Mouse (Mus musculus): ENCODE measurements at regions not wholly inside any gene's neighbourhood (a gene's known extent, or its start where the extent isn't known, plus 50 kb on each side); places are given as distances from the start of the nearest gene placed in this dataset.
A peak's percentile ranks its signal among the peaks of the same experiment; 100 is the strongest.

DNA sequence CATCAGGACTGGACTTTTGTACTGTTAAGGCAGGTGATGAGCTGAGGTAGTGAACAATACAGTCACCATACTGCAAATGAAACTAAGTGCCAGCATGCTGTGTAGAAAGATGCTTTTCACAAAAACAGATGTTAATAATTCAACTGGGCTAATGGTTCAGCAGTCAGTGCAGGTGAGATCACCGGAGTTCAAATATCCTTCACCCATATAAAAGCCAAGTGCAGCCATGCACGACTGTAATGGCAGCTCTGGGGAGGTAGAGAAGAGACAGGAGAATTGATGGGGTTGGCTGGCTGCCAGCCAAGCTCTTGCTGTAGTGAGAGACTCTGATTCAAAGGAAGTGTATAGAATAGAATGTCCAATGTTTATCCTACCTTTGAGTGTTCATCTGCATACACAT, 214.3 kb upstream of the Fam241a start:
- DNase-seq: peak in 1 of 2 experiments; percentile 21

DNA sequence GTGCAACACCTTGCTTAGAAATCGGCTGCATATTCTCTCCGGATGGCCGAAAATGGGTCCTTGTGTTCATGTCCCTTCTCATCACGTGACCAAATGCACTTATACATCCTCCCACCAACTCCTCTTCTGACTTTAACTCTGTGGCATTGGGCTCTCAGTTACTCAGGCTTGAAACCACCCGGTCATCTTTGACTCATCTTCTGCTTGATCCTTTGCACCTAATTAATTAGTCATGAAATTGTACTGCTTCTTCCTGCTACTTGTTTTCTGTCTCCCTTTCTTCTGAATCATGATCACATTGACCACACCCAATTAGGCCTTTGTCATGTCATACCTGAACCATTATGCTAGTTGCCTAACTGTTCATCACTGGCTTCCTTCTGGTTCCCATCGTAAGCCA, 208.4 kb upstream of the Fam241a start:
- no peak for DNase-seq

DNA sequence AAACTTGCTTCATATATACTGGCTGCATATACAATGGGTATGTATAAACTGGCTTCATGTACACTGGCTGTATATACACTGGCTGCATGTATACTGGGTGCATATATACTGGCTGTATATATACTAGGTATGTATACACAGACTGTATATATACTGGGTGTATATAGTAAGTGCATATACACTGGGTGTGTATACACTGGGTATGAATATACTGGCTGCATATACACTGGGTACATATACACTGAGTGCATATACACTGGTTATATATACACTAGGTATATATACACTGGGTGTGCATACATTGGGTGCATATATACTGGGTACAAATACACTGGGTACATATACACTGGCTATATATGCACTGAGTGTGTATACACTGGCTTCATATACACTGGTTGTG, 196.9 kb upstream of the Fam241a start:
- no peak for DNase-seq

DNA sequence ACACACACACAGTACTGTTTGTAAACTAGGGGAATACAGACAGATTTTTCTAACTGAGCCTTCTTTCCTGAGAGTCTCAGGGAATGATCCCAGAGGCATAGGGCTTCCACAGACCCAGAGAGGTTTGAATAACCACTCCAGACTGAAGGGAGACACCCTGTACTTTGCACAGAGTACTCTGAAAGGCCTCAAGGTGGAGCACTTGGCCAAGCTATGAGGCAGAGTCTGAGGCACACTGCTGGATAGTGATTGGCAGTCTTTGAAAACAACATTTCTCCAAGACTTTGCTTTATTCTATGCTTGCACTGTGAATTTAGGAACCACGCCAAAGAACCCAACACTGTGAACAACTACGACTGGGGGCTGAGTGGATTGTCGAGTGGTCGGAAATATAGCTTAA, 192.1 kb upstream of the Fam241a start:
- peak; percentile 62 to 66 for DNase-seq

DNA sequence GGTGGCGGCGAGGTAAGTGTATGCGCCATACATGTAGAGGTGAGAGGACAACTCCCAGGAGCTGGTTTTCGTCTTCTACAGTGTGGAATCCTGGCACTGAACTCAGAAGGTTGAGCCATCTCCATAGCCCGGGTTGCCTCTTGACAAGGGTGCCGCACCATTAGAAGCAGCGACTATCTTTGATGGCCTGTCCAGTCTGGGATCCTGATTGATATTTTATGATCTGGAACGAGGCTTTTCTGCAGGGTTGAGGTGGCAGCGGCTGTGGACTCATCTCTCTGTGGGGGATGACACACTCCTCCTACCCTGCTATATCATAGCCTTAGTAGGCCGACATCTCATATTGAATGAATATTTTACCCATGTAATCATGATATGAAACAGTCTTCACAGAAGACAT, 191.0 kb upstream of the Fam241a start:
- no peak for DNase-seq

DNA sequence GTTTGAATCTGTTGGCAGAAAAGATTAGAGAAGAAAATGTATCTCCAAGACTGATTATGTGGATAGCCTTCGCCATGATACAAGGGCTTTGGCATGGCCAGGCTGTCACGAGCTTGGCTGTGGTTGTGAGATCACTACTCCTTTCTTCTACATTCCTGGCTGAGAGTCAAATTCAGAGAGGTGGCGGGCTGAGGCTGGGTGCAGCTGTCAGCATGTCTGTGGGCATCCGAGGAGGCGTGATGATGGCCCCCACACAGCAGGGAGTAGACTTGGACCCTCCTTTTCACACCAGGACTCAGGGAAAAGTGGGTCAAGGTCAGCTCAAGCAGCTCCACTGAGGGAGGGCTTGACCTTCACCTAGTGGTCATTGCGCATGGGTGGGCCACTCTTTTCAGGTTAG, 186.3 kb upstream of the Fam241a start:
- DNase-seq: peak; percentile 3 to 4

DNA sequence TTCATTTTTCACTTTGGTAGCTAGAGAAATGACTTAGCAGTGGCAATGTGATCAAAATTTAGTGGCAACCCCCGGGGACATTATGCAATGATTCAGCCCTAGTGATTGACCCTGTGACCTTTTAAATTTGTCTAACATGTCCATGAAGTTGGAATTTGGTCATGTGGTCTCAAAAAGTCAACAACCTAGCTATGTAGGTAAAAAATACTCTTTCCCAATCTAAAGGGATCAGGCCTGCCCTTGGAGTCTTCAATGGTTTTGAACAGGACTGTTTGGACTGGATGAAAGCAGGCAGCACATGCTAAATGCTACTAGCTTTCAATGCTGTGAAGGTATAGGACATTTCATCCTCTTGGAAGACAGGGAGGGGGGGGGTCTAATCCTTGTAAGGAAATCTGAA, 185.3 kb upstream of the Fam241a start:
- DNase-seq: no peak

DNA sequence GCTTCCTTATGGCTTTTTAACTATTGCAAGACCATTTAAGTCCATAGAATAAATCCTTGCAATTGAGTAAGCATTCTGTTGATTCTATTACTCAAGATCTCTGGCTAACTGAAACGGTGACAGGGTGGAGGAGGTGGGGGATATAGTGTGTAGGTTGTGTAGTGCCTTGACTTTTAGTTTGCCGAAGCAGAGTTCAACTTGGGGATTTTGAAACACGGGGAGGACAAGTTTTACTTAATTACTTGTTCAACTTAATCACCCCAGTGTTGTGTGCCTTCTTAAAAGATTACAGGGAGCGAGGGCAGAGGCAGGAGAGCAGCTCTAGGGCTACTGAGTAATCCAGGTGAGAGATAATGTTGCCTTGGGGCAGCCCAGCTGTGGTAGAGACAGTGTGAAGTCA, 171.7 kb upstream of the Fam241a start:
- no peak for DNase-seq

DNA sequence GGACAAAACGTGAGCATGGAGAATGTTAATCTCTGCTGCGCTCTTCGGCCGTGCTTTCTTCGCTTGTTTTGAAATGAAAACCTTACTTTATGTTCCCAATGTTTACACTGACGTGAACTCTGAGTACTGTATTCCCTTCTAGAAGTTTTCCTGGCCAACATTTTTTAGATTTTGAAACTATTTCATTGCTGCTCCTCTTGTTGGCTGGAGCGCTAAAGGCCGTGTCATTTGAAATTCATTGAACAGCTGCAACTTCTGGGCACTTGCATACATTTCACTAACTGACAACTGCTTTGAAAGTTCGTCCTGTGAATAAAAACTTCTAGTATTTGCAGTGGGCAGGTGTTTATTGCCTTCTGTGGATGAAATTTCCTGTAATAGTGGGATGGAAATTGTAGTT, 157.9 kb upstream of the Fam241a start:
- DNase-seq: no peak

DNA sequence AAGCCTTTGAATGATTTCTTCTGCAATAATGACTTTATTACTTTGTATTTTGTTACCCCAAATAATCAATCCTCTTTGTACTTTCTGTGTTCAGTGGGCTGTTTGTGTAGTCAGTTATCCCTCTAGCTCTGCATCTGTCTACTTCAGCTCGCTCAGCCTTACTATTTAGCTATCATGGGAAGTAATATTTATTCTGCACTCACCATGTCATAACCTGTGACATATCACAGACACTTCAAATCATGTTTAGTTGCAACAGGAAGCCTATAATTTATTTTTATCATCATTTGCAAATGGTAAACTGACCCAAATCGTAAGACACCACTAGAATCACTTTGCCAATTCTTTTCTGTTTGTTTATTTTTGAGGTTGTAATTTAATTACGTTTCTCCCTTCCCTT, 147.6 kb upstream of the Fam241a start:
- no peak for DNase-seq

DNA sequence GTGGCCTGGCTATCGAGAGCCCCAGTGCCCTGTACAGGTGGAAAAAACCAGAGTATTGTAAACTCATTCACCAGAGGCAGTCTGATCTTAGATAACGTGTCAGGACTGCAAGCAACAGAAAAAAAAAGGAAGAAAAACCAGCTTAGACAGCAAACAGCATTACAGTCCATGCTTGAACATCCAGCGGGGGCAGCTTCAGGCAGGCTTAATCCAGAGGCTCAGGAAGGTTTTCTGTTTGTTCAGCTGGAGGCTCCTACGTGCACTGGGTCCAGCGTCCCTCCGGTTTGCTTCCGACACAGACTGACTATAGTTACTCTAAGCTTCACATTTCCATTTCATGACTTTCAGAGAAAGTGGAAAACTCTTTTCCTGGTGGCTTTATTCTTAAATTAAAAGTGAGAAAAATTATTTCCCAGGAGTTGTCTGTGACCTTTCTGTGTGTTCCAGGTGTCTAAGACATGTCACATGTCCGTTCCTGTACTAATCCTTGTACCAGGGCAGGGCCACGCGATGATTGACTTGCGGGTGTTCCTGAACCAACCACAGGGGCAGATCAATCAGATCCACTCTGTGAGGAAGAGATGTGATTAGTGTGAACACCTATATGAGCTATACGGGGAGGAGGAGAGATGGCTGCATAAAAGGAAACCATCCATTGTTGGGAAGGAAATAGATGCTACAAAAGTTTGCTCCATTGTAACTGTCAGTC, 144.4 kb upstream of the Fam241a start:
- no peak for DNase-seq

DNA sequence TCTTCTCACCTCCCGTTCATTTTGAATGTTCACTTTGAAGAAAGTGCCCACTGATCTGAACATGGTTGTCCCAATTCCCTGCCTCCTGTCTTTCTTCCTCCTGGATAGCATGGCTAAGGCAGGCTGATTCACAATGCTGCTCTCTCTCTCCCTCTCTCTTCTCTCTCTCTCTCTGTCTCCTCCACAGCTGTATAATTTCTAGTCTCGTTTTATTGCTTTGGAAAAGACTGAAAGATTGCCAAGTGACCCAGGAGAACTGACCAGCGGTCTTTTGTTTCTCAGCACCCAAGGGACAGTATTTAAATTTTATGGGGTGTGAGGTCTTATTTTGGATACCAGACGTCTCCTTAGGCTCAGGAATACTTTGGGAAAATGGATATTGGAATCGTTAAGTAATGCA, 143.1 kb upstream of the Fam241a start:
- DNase-seq: no peak

DNA sequence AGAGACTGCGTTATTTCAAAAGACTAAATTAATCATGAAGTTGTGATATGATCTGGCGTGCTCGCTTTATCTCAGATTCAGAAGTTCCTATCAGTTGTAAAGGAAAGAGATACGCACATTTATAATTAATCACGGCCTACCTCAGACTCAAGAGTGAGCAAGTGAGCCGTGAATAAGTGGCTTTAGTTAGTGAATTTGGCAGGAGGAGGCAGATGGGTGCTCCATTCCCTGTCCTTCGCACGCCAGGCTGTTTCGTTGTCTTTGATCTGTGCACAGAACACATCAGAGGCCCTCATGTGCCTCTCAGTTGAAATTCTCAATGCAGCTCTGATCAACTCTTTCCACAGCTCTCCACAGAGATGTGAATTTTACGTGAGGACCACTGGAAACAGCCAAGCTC, 140.4 kb upstream of the Fam241a start:
- DNase-seq: peak in 1 of 2 experiments; percentile 6

DNA sequence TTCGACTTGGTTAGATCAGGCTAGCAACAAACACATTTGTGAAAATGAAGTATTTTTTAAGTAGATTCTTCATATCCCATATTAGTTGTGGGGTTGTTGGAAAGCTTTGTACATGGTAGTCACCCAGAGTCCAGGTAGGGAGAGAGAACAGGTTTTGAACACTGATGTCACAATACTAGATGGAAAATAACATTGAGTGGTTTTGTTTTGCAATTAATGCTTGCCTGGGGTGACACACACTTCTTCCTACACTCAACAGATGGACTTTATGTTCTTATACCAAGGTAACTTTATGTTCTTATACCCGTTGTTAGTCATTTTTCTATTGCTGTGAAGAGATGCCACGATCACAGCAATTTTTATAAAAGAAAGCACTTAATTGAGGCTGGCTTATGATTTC, 134.2 kb upstream of the Fam241a start:
- DNase-seq: no peak

DNA sequence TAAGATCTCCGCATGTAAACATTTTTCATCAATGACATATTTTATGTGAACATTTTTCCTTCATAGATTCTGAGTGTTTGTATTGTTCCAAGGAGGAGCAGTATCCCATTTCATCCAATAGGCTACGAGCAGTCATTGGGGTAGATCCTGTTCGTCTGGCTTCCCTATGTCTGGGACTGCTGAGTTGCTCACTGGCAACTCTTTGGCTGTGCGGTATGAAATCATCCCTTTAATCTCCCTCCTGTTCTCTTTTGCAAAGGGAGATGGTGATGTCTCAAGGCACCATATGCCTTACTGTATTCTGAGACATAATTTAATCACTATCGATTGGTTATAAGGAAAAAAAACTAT, 133.4 kb upstream of the Fam241a start:
- DNase-seq: no peak

DNA sequence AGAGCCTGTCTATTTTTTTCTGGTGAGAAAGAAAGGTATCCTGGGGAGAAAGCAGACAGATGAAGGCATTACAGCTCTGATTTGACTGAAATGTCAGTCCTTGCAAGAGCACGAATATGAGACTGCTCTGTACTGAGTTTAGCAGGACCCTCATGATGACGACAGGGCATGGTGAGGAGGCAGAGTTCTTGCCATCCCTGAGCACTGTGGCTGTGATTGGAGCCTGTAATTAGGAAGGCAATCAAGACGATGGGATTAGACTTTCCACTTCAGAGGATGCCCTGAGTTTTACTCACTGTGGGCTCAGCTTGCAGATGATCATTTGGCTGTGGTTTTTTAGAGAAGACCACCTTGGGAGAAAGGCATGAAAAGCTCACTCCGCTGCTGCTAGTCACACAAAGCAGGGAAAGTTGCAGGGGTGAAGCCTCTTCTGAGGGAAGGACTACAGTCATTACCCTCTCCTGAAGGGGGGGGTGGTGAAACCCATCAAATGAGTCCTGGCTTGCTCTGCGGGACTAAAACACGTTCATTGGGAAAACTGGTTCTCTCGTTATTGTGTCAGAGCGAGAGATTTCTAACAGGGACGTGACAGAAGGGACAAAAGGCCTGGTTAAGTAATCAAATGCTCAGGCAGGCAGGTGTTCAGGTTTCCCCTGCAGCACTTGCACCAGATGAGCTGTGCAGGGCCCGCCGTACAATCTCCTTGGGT, 132.9 kb upstream of the Fam241a start:
- DNase-seq: peak in 1 of 2 experiments; percentile 2

DNA sequence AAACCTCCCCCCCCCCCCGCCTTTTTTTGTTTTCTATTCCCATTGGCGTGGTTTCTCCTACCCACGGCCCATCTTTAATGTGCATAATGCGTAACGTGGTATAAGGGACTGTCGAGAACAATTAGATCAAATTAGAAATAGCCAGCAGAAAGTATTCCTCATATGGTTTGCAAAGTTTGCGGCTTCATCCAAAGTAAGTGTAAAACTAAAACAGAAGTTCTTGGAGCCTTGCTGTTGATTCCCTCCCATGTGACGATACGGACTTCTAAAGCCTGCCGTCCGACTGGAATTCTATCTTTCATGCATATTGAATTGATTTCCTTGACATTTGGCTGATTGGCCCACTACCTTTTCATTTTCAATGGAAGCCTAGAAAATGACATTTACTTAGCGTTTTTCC, 128.7 kb upstream of the Fam241a start:
- DNase-seq: no peak

DNA sequence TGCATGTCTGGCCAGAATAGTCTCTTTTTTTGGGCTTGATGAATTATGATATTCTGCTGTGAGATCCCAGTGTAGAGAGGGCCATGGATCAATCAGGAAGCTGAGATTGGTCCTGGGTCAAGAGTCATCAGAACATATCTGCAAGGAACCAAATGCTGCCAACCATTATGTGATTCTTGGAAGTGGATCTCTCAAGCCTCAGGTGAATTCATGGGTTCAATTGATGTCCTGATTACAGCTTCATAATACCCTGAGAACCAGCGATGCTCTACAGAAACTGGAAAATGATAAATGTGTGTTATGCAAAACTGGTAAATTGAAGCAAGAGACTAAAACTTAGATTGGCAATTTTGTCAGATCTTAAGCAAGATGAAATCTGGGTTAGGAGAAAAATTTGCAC, 118.8 kb upstream of the Fam241a start:
- DNase-seq: no peak

DNA sequence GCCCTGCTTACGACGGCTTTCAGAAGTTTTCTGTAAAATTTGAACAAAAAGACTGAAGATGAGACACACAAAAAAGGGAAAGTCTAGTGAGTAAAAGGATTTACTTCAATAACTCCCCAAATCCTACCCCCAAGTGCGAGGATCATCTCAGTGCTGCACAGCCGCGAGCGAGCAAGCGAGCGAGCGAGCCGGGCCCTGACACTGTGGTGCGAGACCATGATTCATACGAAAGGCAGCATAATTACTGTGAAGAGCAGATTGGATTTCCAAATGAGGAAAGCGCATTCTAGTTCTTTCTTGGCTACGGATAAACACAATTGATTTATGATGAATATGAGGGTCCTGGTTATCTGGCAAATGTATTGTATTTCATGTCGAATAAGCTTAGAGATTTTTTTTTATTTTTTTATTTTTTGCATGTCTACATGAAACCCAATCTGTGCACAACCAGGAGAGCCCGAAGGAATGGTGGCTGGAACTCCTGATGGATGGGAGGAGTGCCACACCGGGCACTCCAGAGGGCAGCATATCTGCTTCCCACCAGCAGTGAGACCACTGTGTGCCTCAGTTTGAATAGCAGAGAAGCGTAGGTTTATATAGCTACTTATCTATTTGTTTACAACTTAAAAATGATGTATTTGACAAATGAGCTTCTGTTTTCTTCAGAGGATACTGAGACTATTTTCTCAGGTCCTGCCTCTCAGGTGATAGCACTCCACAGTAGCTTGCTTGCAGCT, 106.9 kb upstream of the Fam241a start:
- DNase-seq: no peak

DNA sequence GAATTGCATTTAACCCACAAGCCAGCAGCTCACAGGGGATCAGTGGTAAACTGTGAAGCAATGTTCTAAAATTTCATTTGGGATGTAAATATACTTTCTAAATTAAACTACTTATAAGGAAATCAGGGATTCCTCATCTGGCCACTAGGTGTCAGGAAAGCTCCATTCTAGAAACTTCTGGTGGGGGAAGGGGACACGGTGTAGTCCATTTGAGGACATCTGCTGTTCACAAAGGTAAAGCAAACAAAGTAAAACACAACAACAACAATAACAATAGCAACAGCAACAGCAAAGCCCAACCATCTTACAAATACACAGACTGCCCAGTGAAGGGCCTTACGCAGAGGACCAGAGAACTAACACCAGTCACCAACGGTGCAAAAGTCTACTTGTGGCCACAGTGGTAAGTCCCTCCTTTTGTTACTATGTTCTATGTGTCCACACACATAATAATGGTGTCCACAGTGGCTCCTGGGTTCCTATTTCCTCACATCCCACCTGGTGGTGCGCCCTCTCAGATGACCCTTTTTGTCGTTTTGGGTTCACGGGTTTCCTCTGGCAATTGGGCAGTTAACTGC, 105.9 kb upstream of the Fam241a start:
- DNase-seq: peak; percentile 76 to 81

DNA sequence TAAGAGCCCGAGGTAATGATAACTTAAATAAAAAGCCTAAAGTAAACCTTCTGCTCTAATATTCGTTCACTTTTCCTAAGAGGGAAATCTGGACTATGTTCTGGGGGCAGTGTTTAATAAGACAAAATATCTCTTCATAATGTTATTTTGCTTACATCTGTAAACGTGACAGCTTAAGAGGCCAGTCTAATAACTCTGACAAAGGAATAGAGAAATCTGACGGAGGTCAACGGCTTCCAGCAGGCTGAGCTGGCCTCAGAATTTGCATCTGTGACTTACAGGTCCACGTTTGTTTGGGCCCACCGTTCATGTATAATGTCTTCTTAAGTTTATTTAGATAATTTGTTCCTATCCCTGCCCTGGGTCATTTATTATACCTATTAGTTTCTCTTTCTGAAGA, 99.6 kb upstream of the Fam241a start:
- no peak for DNase-seq

DNA sequence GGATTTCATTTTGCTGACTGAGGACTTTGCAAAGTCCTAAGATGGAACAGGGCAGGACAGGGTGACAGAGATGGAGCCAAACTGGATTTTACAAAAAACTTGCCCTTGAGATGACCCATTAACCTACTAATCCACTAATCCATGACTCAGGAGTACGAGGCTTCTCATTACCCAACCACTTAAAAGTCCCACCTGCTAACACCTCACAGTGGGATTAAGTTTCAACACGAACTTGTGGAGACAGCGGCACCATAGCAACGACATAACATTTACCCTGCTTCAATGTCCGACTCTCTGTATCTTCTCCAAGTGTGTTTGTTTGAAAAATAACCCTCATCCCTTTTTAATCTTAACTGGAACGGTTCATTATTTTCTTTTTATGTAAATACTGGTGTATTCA, 91.5 kb upstream of the Fam241a start:
- DNase-seq: no peak

DNA sequence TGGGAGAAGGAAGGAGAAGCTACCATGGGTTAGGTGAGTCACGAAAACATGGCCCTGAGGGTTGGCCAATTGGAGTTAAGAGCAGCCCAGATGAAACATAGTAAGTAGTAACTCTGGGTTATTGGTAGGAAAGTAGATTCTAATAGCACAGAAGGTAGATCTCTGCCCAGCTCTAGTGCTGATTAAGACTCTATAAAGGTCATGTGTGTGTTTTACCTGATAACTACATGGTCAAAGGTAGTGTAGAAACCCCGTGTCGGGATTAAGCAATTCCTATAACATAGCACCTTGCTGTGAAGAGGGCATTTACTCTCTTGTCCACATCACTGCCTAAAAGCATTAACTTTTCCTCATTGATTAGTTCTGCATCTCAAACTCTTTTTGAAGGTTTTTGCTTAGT, 89.0 kb upstream of the Fam241a start:
- no peak for DNase-seq

DNA sequence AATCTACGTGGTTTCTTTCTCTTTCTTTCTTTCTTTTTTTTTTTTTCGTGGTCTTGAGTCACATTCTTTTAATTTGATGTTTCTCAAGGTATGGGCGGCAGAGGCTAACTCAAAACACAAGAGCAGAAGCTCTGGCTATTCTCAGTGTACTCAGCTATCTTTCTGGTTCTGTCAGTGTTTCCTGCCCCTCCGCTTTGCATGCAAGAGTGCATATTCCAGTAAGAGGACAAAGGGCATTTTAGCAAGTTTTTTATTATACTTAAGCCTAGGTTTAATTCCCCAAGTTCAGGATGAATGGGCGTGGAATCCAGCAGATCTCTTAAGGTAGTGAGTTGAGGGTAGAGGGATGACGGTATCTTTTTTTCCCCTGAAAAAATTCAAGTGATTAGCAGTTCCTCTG, 81.1 kb upstream of the Fam241a start:
- no peak for DNase-seq
